Mouse (Mus musculus) CH12.LX (cell line): ENCODE data around the gene Cep97.

Experiments
- CHD1 ChIP-seq: IDR thresholded peaks from 2 replicates; pipeline ENCODE4 v1.6.1; 2012; ENCODE audit warnings: low read depth, low read length, improper control_type of control experiment, inconsistent platforms
- CTCF ChIP-seq, 2 experiments: IDR thresholded peaks in 1 of 2; conservative IDR thresholded peaks in 1 of 2; 2 replicates each; pipeline ENCODE4 v1.5.1; 2011 to 2012; ENCODE audit warnings: low read depth in 2 of 2, low read length in 2 of 2, improper control_type of control experiment in 1 of 2, inconsistent platforms in 1 of 2, mild to moderate bottlenecking in 1 of 2, moderate library complexity in 1 of 2
- EP300 ChIP-seq: IDR thresholded peaks from 2 replicates; pipeline ENCODE4 v1.6.1; 2011; ENCODE audit warnings: low read length, improper control_type of control experiment
- POLR2A ChIP-seq: IDR thresholded peaks from 2 replicates; pipeline ENCODE4 v1.6.1; 2011; ENCODE audit warnings: low read depth, mild to moderate bottlenecking, improper control_type of control experiment, low read length
- RCOR1 ChIP-seq: conservative IDR thresholded peaks from 2 replicates; pipeline ENCODE4 v1.6.1; 2012; ENCODE audit warnings: low read depth, mild to moderate bottlenecking, inconsistent platforms, low read length, improper control_type of control experiment
- ZMIZ1 ChIP-seq: IDR thresholded peaks from 2 replicates; pipeline ENCODE4 v1.6.1; 2012; ENCODE audit warnings: low read depth, mild to moderate bottlenecking, inconsistent platforms, low read length, improper control_type of control experiment
- ZNF384 ChIP-seq: IDR thresholded peaks from 2 replicates; pipeline ENCODE4 v1.6.1; 2012; ENCODE audit warnings: low read depth, low read length, improper control_type of control experiment, inconsistent platforms

DNA sequence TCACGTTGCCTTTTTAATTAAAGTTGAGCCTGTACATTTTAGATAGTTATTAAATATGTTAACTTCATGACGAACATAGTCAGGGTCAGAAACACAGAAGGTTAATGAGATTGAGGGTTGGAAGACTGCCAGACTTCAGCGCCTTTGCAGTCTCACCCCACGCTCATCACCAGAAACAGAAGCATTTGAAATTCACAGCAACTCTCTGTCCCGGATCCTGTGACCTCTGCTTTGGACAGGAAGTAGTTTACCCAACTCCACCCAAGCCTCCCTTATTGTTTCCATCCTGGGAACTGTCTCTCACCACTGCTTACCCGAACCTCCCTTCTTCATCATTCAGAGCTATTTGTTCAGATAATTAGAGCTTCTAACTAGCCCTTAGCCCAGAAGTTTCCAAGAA is 58.6 kb downstream of the Cep97 start:
- TF ChIP-seq CTCF (conservative IDR thresholded peaks at IDR 0.05 in 1 of 2, IDR thresholded peaks at IDR 0.05 in 1 of 2; ENCODE audit: low read depth in 2 of 2, low read length in 2 of 2) (no peak), POLR2A (no peak), CHD1 (no peak), ZNF384 (no peak), RCOR1 (no peak), EP300 (no peak), ZMIZ1 (no peak)
